Mouse (Mus musculus): ENCODE measurements around the gene Tssk3. TPM values are rescaled to one million over a fixed set of nuclear protein-coding genes. Genes with fewer than 3 reads are reported as not detected.

Tssk3 gene
- not detected in 2 replicates for polyA plus RNA-seq (2015; fragmentation: Nextera tagmentation; extraction: Ambion mirVana)

GRCm38 (mm10) chr4:129490972-129491880, at the start of gene Tssk3, which contains the start of gene Fam229a:
Gene Tssk3 (minus strand): TSS chr4:129491022.
Gene Fam229a (plus strand): TSS chr4:129491190.

GRCm38 (mm10) chr4:129513086-129513767, 22.4 kb upstream of the Tssk3 start, which contains the start of gene Marcksl1:
Gene Marcksl1 (plus strand): TSS chr4:129513581.

GRCm38 (mm10) chr4:129461183-129461960, 29.4 kb downstream of the Tssk3 start, which contains the start of gene Bsdc1:
Gene Bsdc1 (plus strand): TSS chr4:129461581.

GRCm38 (mm10) chr4:129440340-129441063, 50.3 kb downstream of the Tssk3 start, which contains the start of gene Zbtb8b:
Gene Zbtb8b (minus strand): TSS chr4:129440853.

Other genes starting within 250 kb of the Tssk3 start
- 5.4 and 6.2 TPM in 2 replicates for gene C77080, start 229.6 kb downstream of the Tssk3 start, polyA plus RNA-seq (2015; fragmentation: Nextera tagmentation; extraction: Ambion mirVana)
- 1.8 and 2.8 TPM in 2 replicates for gene Sync, start 203.4 kb downstream of the Tssk3 start, polyA plus RNA-seq (2015; fragmentation: Nextera tagmentation; extraction: Ambion mirVana)
- gene Rbbp4, start 155.7 kb downstream of the Tssk3 start, polyA plus RNA-seq (2015; fragmentation: Nextera tagmentation; extraction: Ambion mirVana), result 147 and 188 TPM in 2 replicates
- gene Zbtb8os, start 155.3 kb downstream of the Tssk3 start, polyA plus RNA-seq (2015; fragmentation: Nextera tagmentation; extraction: Ambion mirVana), result 39.7 and 46.6 TPM in 2 replicates
- gene Zbtb8a, start 112.9 kb downstream of the Tssk3 start, polyA plus RNA-seq (2015; fragmentation: Nextera tagmentation; extraction: Ambion mirVana), result 17.4 and 19.0 TPM in 2 replicates
- gene Zbtb8b, start 50.2 kb downstream of the Tssk3 start, polyA plus RNA-seq (2015; fragmentation: Nextera tagmentation; extraction: Ambion mirVana), result 6.6 and 7.9 TPM in 2 replicates
- gene Bsdc1, start 29.4 kb downstream of the Tssk3 start, polyA plus RNA-seq (2015; fragmentation: Nextera tagmentation; extraction: Ambion mirVana), result 14.1 and 16.6 TPM in 2 replicates
- gene Fam229a, start 168 bp upstream of the Tssk3 start, polyA plus RNA-seq (2015; fragmentation: Nextera tagmentation; extraction: Ambion mirVana), result 0.63 and 0.73 TPM in 2 replicates
- gene Marcksl1, start 22.6 kb upstream of the Tssk3 start, polyA plus RNA-seq (2015; fragmentation: Nextera tagmentation; extraction: Ambion mirVana), result 166 and 167 TPM in 2 replicates
- 95.3 and 96.1 TPM in 2 replicates for gene Hdac1, start 51.7 kb upstream of the Tssk3 start, polyA plus RNA-seq (2015; fragmentation: Nextera tagmentation; extraction: Ambion mirVana)
- 1.9 and 2.6 TPM in 2 replicates for gene Lck, start 82.6 kb upstream of the Tssk3 start, polyA plus RNA-seq (2015; fragmentation: Nextera tagmentation; extraction: Ambion mirVana)
- gene Fam167b, start 87.5 kb upstream of the Tssk3 start, polyA plus RNA-seq (2015; fragmentation: Nextera tagmentation; extraction: Ambion mirVana), result 1.3 and 1.8 TPM in 2 replicates
- 201 and 217 TPM in 2 replicates for gene Eif3i, start 109.6 kb upstream of the Tssk3 start, polyA plus RNA-seq (2015; fragmentation: Nextera tagmentation; extraction: Ambion mirVana)
- gene Tmem234, start 109.6 kb upstream of the Tssk3 start, polyA plus RNA-seq (2015; fragmentation: Nextera tagmentation; extraction: Ambion mirVana), result 164 and 187 TPM in 2 replicates
- gene Dcdc2b, start 123.2 kb upstream of the Tssk3 start, polyA plus RNA-seq (2015; fragmentation: Nextera tagmentation; extraction: Ambion mirVana), result 0.63 and 1.9 TPM in 2 replicates
- gene Iqcc, start 128.1 kb upstream of the Tssk3 start, polyA plus RNA-seq (2015; fragmentation: Nextera tagmentation; extraction: Ambion mirVana), result 19.0 and 19.1 TPM in 2 replicates
- gene Ccdc28b, start 132.9 kb upstream of the Tssk3 start, polyA plus RNA-seq (2015; fragmentation: Nextera tagmentation; extraction: Ambion mirVana), result 39.2 and 42.1 TPM in 2 replicates
- 26.8 and 29.6 TPM in 2 replicates for gene Txlna, start 150.0 kb upstream of the Tssk3 start, polyA plus RNA-seq (2015; fragmentation: Nextera tagmentation; extraction: Ambion mirVana)
- gene Kpna6, start 181.7 kb upstream of the Tssk3 start, polyA plus RNA-seq (2015; fragmentation: Nextera tagmentation; extraction: Ambion mirVana), result 9.8 and 11.9 TPM in 2 replicates
- gene Tmem39b, start 205.8 kb upstream of the Tssk3 start, polyA plus RNA-seq (2015; fragmentation: Nextera tagmentation; extraction: Ambion mirVana), result 5.2 and 5.7 TPM in 2 replicates